Mouse (Mus musculus): ENCODE results near the gene Evx1.

Evx1 gene

DNA sequence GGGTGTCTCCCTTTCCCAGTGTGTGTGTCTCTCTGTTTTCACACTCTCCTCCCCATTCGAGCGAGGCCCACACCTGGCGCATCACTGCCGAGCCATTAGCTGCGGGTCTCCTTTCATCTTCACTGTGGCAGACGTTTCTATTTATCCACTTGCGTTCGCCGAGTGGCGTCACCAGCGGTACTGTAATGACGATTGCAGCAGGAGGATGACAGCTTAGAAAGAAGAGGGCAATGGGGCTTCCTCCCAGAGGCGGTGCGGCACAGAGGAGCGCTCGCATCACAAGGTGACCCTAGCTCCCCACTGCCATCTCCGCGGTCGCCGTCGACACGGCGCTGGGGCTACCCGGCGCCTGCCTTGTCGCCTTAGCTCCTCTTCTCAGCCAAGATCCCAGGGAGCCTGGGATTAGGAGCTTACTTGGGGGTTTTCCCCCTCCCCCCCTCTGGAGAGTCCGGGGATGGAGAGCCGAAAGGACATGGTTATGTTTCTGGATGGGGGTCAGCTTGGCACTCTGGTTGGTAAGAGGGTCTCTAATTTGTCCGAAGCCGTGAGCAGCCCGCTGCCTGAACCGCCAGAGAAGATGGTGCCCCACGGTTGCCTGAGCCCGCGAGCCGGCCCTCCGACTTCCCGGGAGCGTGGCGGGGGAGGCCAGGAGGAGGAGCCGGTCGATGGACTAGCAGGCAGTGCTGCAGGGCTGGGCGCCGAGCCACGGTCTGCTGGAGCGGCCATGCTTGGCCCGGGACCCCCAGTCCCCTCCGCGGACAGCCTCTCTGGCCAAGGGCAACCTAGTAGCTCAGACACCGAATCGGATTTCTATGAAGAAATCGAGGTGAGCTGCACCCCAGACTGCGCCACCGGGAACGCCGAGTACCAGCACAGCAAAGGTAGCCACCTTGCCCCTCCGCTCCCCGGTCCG is at the start of gene Evx1:
Gene Evx1, plus strand, starts transcription at position 108 of the 913 bp plus-strand sequence.
- peak; percentile 44 to 50 for DNase-seq

DNA sequence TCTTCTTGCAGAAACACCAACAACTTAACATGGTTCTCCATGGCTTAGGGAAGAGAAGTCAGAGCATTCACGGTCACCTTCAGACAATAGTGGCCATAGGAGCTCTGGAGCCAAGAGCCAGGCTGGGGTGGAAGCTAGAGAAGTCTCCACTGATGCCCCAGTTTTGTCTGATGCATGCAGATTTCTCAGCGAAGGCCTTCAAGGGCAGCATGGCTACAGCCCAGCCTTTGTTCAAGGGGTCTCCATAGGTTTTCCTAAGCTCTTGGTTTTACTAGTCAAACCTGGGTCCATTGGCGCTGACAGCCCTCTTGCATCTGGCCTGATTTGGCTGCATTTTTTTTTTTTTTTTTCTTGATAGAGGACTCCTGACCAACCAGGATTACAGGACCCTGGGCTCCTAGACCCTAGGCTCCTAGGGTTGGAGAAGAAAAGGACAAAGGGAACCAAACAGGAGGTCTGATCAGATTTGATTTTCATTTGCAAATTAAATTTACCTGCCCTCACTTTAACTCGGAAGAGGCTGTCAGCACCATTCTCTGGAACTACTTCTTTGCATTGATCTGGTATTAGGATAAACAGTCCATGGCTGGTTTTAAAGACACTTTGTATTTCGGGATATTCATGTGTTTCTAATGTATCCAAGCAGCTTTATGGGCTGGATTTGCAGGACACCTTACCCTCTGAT is 49.0 kb upstream of the Evx1 start:
- peak in 1 of 2 experiments; percentile 25 for DNase-seq

GRCm38 (mm10) chr6:52265306-52265912 is 47.9 kb upstream of the Evx1 start:
- DNase-seq: peak in 1 of 2 experiments; percentile 15

DNA sequence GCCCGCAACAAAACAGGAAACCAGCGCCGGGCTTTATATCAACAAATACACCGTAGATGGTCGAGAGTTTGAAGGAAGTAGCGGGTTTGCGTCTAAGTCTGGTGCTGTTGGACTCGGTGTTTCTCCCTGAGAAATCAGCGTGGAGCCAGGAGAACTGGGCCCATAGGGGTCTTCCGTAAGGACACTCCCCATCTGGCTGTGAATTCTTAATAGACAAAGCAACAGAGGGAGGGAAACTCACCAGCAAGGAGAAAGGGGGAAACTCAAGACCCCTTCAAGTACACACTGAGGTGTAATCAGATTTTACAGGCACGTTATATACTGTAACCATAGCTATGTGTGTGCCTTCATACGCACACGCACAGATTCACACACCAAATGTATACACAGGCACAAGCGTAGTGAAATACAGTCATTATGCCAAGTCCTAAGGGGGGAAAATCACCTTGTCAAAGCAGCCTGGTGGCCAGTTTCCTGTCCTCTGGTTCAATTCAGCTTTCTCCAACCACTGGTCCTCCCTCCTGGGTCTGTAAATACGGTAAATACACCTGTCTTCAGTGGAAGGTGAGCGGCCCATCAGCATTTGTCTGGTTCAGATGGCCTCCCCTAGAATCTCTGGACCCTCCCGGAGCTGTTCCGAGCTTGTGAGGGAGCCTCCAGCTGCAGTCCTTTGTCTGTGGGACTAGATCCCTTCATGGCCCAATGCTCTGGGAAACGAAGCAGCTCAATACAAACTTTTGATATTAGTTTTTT is 47.2 kb upstream of the Evx1 start:
- DNase-seq: peak in 1 of 2 experiments; percentile 28

- no peak for DNase-seq
These were observed 46.7 kb upstream of the Evx1 start for GRCm38 (mm10) chr6:52266666-52266985.

GRCm38 (mm10) chr6:52267221-52267620 is 46.1 kb upstream of the Evx1 start:
- DNase-seq: no peak

DNA sequence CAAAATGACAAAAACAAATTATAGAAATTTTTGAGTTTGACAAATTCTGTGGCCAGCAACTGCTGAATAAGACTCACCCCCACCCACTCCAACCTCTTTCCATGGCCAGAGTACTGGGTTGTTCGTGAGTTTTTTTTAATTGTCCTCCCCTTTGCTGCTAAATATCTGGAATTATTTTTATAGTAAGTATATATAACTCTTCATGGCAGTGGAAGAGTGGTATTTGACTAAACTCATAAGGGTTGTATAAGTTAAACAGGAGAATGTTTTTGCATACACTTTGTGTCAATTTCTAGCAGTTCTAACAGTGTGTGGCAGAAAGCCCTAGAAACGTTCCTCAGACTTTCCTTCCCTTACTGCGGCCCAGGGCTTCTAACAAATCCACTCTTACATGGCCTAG is 45.6 kb upstream of the Evx1 start:
- DNase-seq: no peak

DNA sequence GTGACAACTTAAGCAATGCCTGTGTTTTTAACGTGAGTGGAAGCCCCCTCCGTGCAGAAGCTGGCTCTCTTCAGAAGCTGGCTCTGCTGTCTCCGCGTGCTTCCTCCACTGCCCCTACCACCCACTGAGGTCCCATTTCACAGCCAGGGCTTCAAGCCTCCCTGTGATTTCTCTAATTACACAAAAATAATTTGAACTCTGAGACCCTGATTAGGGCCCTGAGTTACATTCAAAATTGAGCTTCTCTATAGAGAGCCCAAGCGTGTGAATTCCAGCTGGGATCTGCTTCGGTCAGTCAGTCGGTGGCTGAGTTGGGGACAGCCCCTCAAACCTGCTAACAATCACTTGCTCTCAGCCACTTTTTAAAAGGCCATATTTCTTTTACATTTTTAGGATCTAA is 45.0 kb upstream of the Evx1 start:
- DNase-seq: no peak

DNA sequence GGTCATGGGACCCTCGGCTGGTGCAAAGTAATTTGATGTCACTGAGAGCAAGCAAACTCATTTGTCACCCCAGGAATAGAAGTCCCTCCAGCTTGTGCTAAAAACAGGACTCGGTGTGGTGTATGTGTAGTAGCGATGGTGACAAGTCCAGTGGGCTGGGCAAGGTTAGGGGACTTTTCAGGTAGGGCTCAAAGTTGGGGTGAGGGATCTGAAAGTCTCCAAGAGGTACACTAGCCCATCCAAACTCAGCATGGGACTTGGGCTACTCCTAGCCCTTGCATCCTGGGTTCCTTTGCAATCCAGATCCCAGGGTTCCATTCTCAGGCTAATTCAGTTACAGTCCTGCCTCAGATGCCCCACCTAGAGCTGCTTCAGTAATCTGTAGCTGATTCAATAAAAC is 44.5 kb upstream of the Evx1 start:
- no peak for DNase-seq

- peak; percentile 79 to 84 for DNase-seq
These were observed 42.5 kb upstream of the Evx1 start for GRCm38 (mm10) chr6:52270494-52271480.

GRCm38 (mm10) chr6:52272766-52273655 is 40.3 kb upstream of the Evx1 start:
- no peak for DNase-seq

GRCm38 (mm10) chr6:52273656-52274280 is 39.5 kb upstream of the Evx1 start:
- DNase-seq: peak in 1 of 2 experiments; percentile 29

DNA sequence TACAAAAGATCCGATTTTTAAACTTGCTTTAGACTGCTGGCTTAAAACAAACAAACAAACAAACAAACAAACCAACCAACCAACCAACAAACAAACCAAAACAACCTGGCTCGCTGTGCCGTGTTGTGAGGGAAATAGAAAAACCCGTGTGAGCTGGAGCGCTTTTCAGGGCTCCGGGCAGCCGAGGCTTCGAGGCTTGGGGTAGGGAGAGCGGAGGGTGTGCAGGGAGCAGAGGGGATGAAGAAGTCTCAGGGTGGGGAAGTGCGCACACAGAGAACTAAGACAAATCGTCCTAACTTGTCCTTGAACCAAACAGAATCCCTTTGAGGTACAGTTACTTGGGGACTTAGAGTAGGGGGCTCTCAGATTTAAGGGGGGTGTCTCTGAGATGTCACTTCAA is 38.7 kb upstream of the Evx1 start:
- no peak for DNase-seq

- no peak for DNase-seq
These were observed 37.6 kb upstream of the Evx1 start for GRCm38 (mm10) chr6:52275563-52276280.

DNA sequence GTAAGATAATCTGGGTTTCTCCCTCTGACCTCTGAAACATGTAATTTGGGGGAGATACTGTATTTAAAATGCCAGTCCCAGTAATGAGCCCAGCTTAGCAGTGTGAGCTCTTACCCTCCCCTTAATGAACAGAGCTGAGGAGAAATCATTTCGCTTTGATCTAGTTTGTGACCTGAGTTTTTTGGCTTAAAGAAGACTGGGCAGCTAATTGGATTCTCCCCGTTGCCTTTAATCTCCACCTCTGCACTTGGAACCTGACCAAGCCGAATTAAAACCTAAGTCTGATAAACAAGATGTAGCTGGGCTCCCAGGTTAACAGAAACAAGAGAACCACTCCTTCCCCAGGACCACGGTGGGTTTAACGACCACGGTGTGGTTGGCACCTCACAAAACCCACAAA is 36.9 kb upstream of the Evx1 start:
- DNase-seq: no peak

- no peak for DNase-seq
These were observed 36.4 kb upstream of the Evx1 start for GRCm38 (mm10) chr6:52276920-52277319.

DNA sequence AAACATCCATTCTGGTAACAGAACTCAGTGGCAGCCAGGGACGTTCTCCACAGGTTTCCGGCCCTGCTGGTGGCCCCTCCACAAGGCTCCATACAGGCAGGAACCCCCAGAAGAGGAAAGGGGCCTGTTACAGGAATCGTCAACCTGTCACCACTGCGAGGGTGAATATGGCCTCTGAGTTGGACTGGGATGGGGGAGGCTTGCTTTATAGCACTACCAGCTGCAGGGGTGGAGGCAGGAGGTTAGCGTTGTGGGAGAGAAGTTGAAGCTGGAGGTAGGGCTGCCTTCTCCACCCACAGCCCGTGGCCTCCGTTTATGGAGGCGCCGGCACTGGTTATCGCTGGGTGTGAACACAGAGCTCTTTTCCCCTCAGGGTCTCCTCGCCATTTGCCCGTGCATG is 32.2 kb upstream of the Evx1 start:
- DNase-seq: no peak

DNA sequence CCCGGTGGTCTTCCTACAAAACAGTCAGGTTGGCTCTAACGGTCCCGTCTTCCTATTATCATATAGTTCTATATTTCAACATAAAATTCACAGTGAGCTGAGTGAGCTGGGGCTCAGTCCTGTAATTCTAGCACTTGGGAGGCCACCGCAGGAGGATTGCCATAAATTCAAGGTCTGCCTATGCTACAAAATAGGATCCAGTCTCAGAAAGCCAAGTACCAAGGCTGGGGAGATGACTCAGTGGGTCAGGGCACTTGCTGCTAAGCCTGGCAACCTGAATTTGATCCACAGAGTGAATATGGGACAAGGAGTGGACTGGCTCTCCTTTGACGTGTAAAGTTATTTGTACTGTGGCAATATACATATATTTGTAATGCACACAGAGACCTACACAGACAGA is 29.4 kb upstream of the Evx1 start:
- no peak for DNase-seq

- no peak for DNase-seq
These were observed 23.1 kb upstream of the Evx1 start for GRCm38 (mm10) chr6:52290186-52290585.

All from cerebellum, postnatal 10 days (tissue).